Mouse (Mus musculus) gastrocnemius, postnatal 14 days (tissue): ENCODE data around the gene Ampd2. TPM values are rescaled to one million over a fixed set of nuclear protein-coding genes. Genes with fewer than 3 reads are reported as not detected.

ENCODE experiments used
- DNase-seq: peaks from one replicate; pipeline ENCODE4 v3.0.0; 2021; ENCODE audit warnings: mixed read lengths
- intact Hi-C: fragments of 180-260 bp; cut with DNase I; formaldehyde crosslinking; loops from one replicate; pipeline ENCODE4 v1.15.1; 2025; ENCODE audit warnings: low total_unique reads
- total RNA-seq, 2 experiments: library from RNA; stranded (reverse); gene quantifications; 2 replicates each; pipeline ENCODE4 v1.2.3; 2021

The Ampd2 gene
- total RNA-seq, 2 experiments from 2014 or later = 4.8 to 7.2 TPM

GRCm38 (mm10) chr3:108026597-108026996 lies 59.9 kb downstream of the Ampd2 start:
- no peak for DNase-seq
- intact Hi-C loops = no loop called here

- no peak for DNase-seq
- intact Hi-C loops = no loop called here
These were observed 60.4 kb downstream of the Ampd2 start for GRCm38 (mm10) chr3:108026049-108026448.

GRCm38 (mm10) chr3:108025318-108025717 lies 61.1 kb downstream of the Ampd2 start:
- intact Hi-C loops = no loop called here
- no peak for DNase-seq

Other genes starting within 250 kb of the Ampd2 start
- gene Eps8l3, start 209.4 kb downstream of the Ampd2 start, total RNA-seq = not detected
- 10 to 100 TPM; 58.5 to 60.1 TPM for gene Gstm5, start 190.8 kb downstream of the Ampd2 start, total RNA-seq
- gene Gstm7, start 154.8 kb downstream of the Ampd2 start, total RNA-seq = 10 to 100 TPM; 14.4 to 15.3 TPM
- 1 to 10 TPM in 1 of 2 experiments, under 1 TPM in 1; 0.95 to 1.0 TPM for gene Gstm6, start 142.9 kb downstream of the Ampd2 start, total RNA-seq
- gene Gstm3, start 117.4 kb downstream of the Ampd2 start, total RNA-seq = not detected
- 10 to 100 TPM; 43.8 to 50.8 TPM for gene Gstm2, start 100.2 kb downstream of the Ampd2 start, total RNA-seq
- 10 to 100 TPM; 84.0 to 90.4 TPM for gene Gstm1, start 68.7 kb downstream of the Ampd2 start, total RNA-seq
- gene Gstm4, start 41.8 kb downstream of the Ampd2 start, total RNA-seq = 10 to 100 TPM; 11.4 to 12.0 TPM
- gene Gnat2, start 6.1 kb upstream of the Ampd2 start, total RNA-seq = under 1 TPM in 1 of 2 experiments, not detected in 1; 0.23 TPM
- gene Gnai3, start 59.5 kb upstream of the Ampd2 start, total RNA-seq = 10 to 100 TPM; 17.7 to 22.6 TPM
- under 1 TPM in 1 of 2 experiments, not detected in 1; 0.18 TPM for gene Gpr61, start 68.2 kb upstream of the Ampd2 start, total RNA-seq
- gene Amigo1, start 99.7 kb upstream of the Ampd2 start, total RNA-seq = 10 to 100 TPM; 23.9 to 31.1 TPM
- gene Cyb561d1, start 114.6 kb upstream of the Ampd2 start, total RNA-seq = 1 to 10 TPM; 2.3 to 2.9 TPM
- gene Atxn7l2, start 124.3 kb upstream of the Ampd2 start, total RNA-seq = 1 to 10 TPM; 7.3 to 7.6 TPM
- 1,000 to 10,000 TPM in 1 of 2 experiments, 100 to 1,000 TPM in 1; 987 to 1,055 TPM for gene Sypl2, start 140.0 kb upstream of the Ampd2 start, total RNA-seq
- gene Psma5, start 170.3 kb upstream of the Ampd2 start, total RNA-seq = 10 to 100 TPM; 64.2 to 66.3 TPM
- 10 to 100 TPM; 44.5 to 44.6 TPM for gene Sort1, start 197.4 kb upstream of the Ampd2 start, total RNA-seq